ENCODE assay signal across 35 mouse cellular contexts in genomic region chr2:158389421-158389820, GRCm38 (mm10). TPM values are rescaled to one million over a fixed set of nuclear protein-coding genes. Genes with fewer than 3 reads are reported as not detected.
"Had no signal": no experiment of that assay in that cellular context is flagged by ENCODE, and none has a peak within 500 bp of the region (broad histone marks: within the 10 kb centered on the region; RNA-seq: fewer than 3 reads in every experiment).

No protein-coding gene starts in this region.

- H3K27ac ChIP-seq: limb, embryonic 10.5 days; limb, embryonic 12.5 days; limb, embryonic 13.5 days; limb, embryonic 15.5 days; liver, embryonic 12.5 days; liver, embryonic 13.5 days; liver, embryonic 14.5 days; liver, embryonic 15.5 days; lung, embryonic 15.5 days; macrophage; midbrain, embryonic 10.5 days; midbrain, embryonic 12.5 days; midbrain, embryonic 13.5 days; midbrain, embryonic 15.5 days; neural tube, embryonic 12.5 days had no signal

- H3K4me1 ChIP-seq: limb, embryonic 10.5 days; limb, embryonic 12.5 days; limb, embryonic 13.5 days; limb, embryonic 15.5 days; liver, embryonic 12.5 days; liver, embryonic 13.5 days; liver, embryonic 15.5 days; lung, embryonic 15.5 days; midbrain, embryonic 10.5 days; midbrain, embryonic 12.5 days; midbrain, embryonic 13.5 days; midbrain, embryonic 15.5 days; neural tube, embryonic 12.5 days had no signal

- H3K4me3 ChIP-seq: limb, embryonic 10.5 days; limb, embryonic 12.5 days; limb, embryonic 13.5 days; limb, embryonic 15.5 days; liver, embryonic 12.5 days; liver, embryonic 13.5 days; liver, embryonic 15.5 days; lung, embryonic 15.5 days; megakaryocyte, embryonic 14.5 days; midbrain, embryonic 10.5 days; midbrain, embryonic 12.5 days; midbrain, embryonic 13.5 days; midbrain, embryonic 15.5 days; myocyte; neural tube, embryonic 12.5 days had no signal

- H3K36me3 ChIP-seq: limb, embryonic 10.5 days; limb, embryonic 12.5 days; limb, embryonic 13.5 days; limb, embryonic 15.5 days; liver, embryonic 12.5 days; liver, embryonic 13.5 days; liver, embryonic 15.5 days; lung, embryonic 15.5 days; midbrain, embryonic 10.5 days; midbrain, embryonic 12.5 days; midbrain, embryonic 15.5 days; neural tube, embryonic 12.5 days had no signal

- H3K9ac ChIP-seq: limb, embryonic 12.5 days; limb, embryonic 13.5 days; limb, embryonic 15.5 days; liver, embryonic 12.5 days; liver, embryonic 13.5 days; liver, embryonic 14.5 days; liver, embryonic 15.5 days; liver, postnatal 0 days; lung, embryonic 14.5 days; lung, embryonic 15.5 days; midbrain, embryonic 12.5 days; midbrain, embryonic 13.5 days; midbrain, embryonic 15.5 days; neural tube, embryonic 12.5 days had no signal

- ATAC-seq: liver, embryonic 12.5 days; liver, postnatal 0 days; lung, postnatal 0 days; midbrain, embryonic 13.5 days; midbrain, embryonic 15.5 days; midbrain, embryonic 16.5 days had no signal

- H3K4me2 ChIP-seq: limb, embryonic 12.5 days; limb, embryonic 13.5 days; limb, embryonic 15.5 days; liver, embryonic 11.5 days; liver, embryonic 12.5 days; liver, embryonic 13.5 days; liver, embryonic 15.5 days; lung, embryonic 14.5 days; lung, embryonic 15.5 days; midbrain, embryonic 11.5 days; midbrain, embryonic 12.5 days; midbrain, embryonic 13.5 days; midbrain, embryonic 15.5 days; neural tube, embryonic 12.5 days had no signal

- H3K9me3 ChIP-seq: limb, embryonic 10.5 days; limb, embryonic 12.5 days; limb, embryonic 13.5 days; limb, embryonic 15.5 days; liver, embryonic 12.5 days; liver, embryonic 13.5 days; liver, embryonic 15.5 days; lung, embryonic 15.5 days; megakaryocyte, embryonic 14.5 days; midbrain, embryonic 10.5 days; midbrain, embryonic 12.5 days; midbrain, embryonic 13.5 days; midbrain, embryonic 15.5 days; neural tube, embryonic 12.5 days had no signal

- DNase-seq: left cerebral cortex, postnatal 4 days; liver; liver, embryonic 13.5 days; liver, postnatal 0 days; lung, adult 18-20 months; lung, adult 2 months; lung, embryonic 14.5 days; lung, postnatal 10 days; lung, postnatal 14 days; lung, postnatal 36 days; lung, postnatal 4 days; midbrain, embryonic 14.5 days had no signal

- H3K27me3 ChIP-seq: limb, embryonic 12.5 days; limb, embryonic 13.5 days; limb, embryonic 15.5 days; liver, embryonic 13.5 days; liver, embryonic 15.5 days; lung, embryonic 15.5 days; midbrain, embryonic 12.5 days; midbrain, embryonic 13.5 days; midbrain, embryonic 15.5 days; neural tube, embryonic 12.5 days had no signal

RNA-seq across cellular contexts. Expression of gene Snhg11, which starts 14.0 kb away (rescaled TPM):
- total RNA-seq: megakaryocyte, adult 5-6 weeks; megakaryocyte-erythroid progenitor cell, adult 5-6 weeks; monocyte, adult 5-6 weeks had no signal
- polyA plus RNA-seq: myocyte had no signal
